Mouse (Mus musculus) hindbrain, embryonic 12.5 days (tissue): ENCODE results near the gene Qtrt2. TPM values are rescaled to one million over a fixed set of nuclear protein-coding genes. Genes with fewer than 3 reads are reported as not detected.

Source experiments
- ATAC-seq: fragments of 200-750 bp; cut with Nextera tagmentation; 2 replicates; pipeline ENCODE4 v1.8.0; 2017; ENCODE audit warnings: moderate TSS enrichment; ENCODE audit not compliant: low FRiP score
- H3K27ac ChIP-seq: fragments of 300-500 bp; sonication (generic); 2 replicates; pipeline ENCODE4 v1.5.1; 2016; ENCODE audit warnings: mild to moderate bottlenecking
- H3K27me3 ChIP-seq: fragments of 300-500 bp; sonication (generic); 2 replicates; pipeline ENCODE4 v1.6.1; 2016; ENCODE audit warnings: mild to moderate bottlenecking
- H3K36me3 ChIP-seq: fragments of 300-500 bp; sonication (generic); 2 replicates; pipeline ENCODE4 v1.6.1; 2016; ENCODE audit warnings: mild to moderate bottlenecking
- H3K4me1 ChIP-seq: fragments of 300-500 bp; sonication (generic); 2 replicates; pipeline ENCODE4 v1.6.1; 2016
- H3K4me2 ChIP-seq: fragments of 300-500 bp; sonication (generic); replicated peaks from 2 replicates; pipeline ENCODE4 v1.6.1; 2016; ENCODE audit warnings: mild to moderate bottlenecking
- H3K4me3 ChIP-seq: fragments of 300-500 bp; sonication (generic); 2 replicates; pipeline ENCODE4 v1.5.1; 2016; ENCODE audit warnings: mild to moderate bottlenecking
- H3K9ac ChIP-seq: fragments of 300-500 bp; sonication (generic); 2 replicates; pipeline ENCODE4 v1.6.1; 2016; ENCODE audit warnings: mild to moderate bottlenecking, moderate library complexity
- H3K9me3 ChIP-seq: fragments of 300-500 bp; sonication (generic); replicated peaks from 2 replicates; pipeline ENCODE4 v1.6.1; 2016; ENCODE audit warnings: mild to moderate bottlenecking
- WGBS: fragments of 180-500 bp; shearing (Covaris S2); methylation state at CpG from one replicate; pipeline ENCODE4 v1.1.7; 2016; 5-methylcytosine and 5-hydroxymethylcytosine counted together
- polyA plus RNA-seq: library from polyadenylated mRNA; unstranded; fragments of >200 nt; fragmentation: Nextera tagmentation; extraction: Ambion mirVana; gene quantifications from 2 replicates; pipeline ENCODE4 v1.2.1, GENCODE M21; 2016

Qtrt2 gene
- polyA plus RNA-seq, 1 experiment from 2014 or later: 29.8 TPM

DNA sequence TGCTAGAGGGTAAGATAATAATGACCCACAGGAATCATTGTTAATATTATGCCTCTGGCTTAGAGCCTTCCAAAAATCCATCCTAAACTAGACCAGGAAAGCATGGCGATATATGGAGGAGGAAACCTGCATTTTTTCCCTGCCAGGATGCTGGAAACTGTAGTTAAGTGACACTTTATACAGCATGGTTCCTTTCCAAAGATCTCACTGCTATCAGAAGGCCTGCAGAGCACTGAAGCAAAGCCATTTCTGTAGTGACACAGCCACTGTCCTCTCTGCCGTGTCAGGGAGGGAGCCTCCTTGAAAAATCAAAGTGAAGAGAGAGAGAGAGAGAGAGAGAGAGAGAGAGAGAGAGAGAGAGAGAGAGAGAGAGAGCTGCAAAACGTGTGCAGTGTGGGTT, 4.0 kb downstream of the Qtrt2 start:
- ATAC-seq: no peak
- Histone ChIP-seq H3K9ac (no peak overlapping the region), H3K36me3 (0 out of 2 replicates have a peak, but pooled peaks cover 4% of the 10 kb centered on the region), H3K9me3 (no peaks in the 10 kb centered on the region), H3K4me3 (no peak overlapping the region), H3K4me1 (no peaks in the 10 kb centered on the region), H3K27me3 (no peaks in the 10 kb centered on the region), H3K27ac (no peak overlapping the region), H3K4me2 (no peak overlapping the region)
- WGBS: 69% methylated on average over 3 of the region's 3 CpGs

- no peak overlapping the region for H3K9ac ChIP-seq
- H3K4me3 ChIP-seq: no peak overlapping the region
- no peak overlapping the region for H3K4me2 ChIP-seq
- no peaks in the 10 kb centered on the region for H3K9me3 ChIP-seq
- 0 out of 2 replicates have a peak, but pooled peaks cover 4% of the 10 kb centered on the region for H3K36me3 ChIP-seq
- ATAC-seq: no peak
- 70% methylated on average over 2 of the region's 2 CpGs for WGBS
- H3K27me3 ChIP-seq: no peaks in the 10 kb centered on the region
- H3K4me1 ChIP-seq: no peaks in the 10 kb centered on the region
- no peak overlapping the region for H3K27ac ChIP-seq
Measured at GRCm38 (mm10) chr16:43922024-43922423, 4.6 kb downstream of the Qtrt2 start.

DNA sequence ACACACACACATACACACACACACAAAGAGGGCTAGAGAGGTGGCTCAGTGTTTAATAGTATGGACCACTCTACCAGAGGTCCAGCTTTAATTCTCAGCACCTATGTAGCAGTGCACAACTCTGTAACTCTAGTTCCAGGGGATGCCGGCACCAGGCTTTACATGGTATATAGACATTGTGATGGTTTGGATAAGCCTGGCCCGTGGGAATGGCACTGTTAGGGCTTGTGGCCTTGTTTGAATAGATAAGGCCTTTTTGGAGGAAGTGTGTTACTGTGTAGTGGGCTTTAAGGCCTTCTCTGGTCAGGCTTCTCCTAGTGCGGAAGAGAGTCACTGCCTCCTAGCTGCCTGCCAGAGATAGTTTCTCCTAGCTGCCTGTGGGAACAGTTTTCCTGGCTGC, 7.7 kb downstream of the Qtrt2 start:
- Histone ChIP-seq H3K4me1 (no peaks in the 10 kb centered on the region), H3K36me3 (0 out of 2 replicates have a peak, but pooled peaks cover 6% of the 10 kb centered on the region), H3K9me3 (no peaks in the 10 kb centered on the region), H3K27ac (no peak overlapping the region), H3K4me2 (no peak overlapping the region), H3K4me3 (no peak overlapping the region), H3K9ac (no peak overlapping the region), H3K27me3 (no peaks in the 10 kb centered on the region)
- 95% methylated on average over 3 of the region's 3 CpGs for WGBS
- no peak for ATAC-seq

GRCm38 (mm10) chr16:43908881-43909280, 17.7 kb downstream of the Qtrt2 start:
- Histone ChIP-seq H3K4me1 (no peaks in the 10 kb centered on the region), H3K27ac (no peak overlapping the region), H3K9me3 (no peaks in the 10 kb centered on the region), H3K36me3 (peaks cover 17% of the 10 kb centered on the region), H3K9ac (no peak overlapping the region), H3K4me2 (no peak overlapping the region), H3K4me3 (no peak overlapping the region), H3K27me3 (no peaks in the 10 kb centered on the region)
- no peak for ATAC-seq
- WGBS: 88% methylated on average over 2 of the region's 2 CpGs

DNA sequence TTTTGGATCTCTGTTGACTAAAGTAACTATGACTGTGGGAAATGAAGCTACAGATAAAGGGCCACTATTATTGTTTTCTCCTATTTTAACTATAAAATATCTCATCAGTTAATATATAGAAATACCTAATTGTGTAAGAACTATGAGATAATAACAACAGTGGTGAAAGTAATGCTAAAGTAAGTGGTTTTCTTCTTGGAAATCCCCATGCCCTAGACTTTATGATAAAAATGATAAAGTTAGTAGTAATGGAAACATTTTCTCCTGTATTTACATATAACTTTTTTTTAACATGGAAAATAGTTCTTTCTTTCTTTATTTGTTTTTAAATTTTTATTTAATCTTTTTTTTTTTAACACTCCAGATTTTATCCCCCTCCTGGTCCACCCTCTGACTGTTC, 26.0 kb downstream of the Qtrt2 start:
- no peak overlapping the region for H3K27ac ChIP-seq
- no peaks in the 10 kb centered on the region for H3K36me3 ChIP-seq
- no peaks in the 10 kb centered on the region for H3K27me3 ChIP-seq
- ATAC-seq: no peak
- H3K4me1 ChIP-seq: no peaks in the 10 kb centered on the region
- H3K4me2 ChIP-seq: no peak overlapping the region
- H3K4me3 ChIP-seq: no peak overlapping the region
- H3K9me3 ChIP-seq: no peaks in the 10 kb centered on the region
- no peak overlapping the region for H3K9ac ChIP-seq

- WGBS: 90% methylated on average over 4 of the region's 4 CpGs
- H3K4me1 ChIP-seq: no peaks in the 10 kb centered on the region
Measured at GRCm38 (mm10) chr16:43900138-43900537, 26.5 kb downstream of the Qtrt2 start.

DNA sequence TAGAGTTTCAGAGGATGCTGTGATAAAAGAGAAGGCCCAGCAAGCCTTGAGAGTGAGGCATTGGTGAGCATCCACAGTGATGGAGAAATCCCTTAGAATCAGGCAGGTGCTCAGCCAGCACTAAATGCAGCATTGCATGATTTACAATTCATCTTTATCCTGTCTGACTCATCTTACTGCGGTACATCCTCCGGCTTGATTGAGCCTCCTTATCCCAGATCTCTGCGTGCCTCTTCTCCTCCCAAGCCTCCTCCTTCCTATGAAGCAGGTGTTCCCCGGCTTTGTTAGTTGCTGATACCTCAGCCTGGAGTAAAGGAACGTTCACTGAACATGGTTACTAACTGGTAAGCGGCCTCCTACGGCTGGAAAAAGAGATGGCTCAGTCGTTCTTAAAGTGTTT, 32.1 kb downstream of the Qtrt2 start:
- WGBS: 88% methylated on average over 8 of the region's 8 CpGs
- Histone ChIP-seq H3K27me3 (no peaks in the 10 kb centered on the region), H3K9me3 (no peaks in the 10 kb centered on the region), H3K36me3 (no peaks in the 10 kb centered on the region), H3K4me2 (no peak overlapping the region), H3K9ac (no peak overlapping the region), H3K27ac (no peak overlapping the region), H3K4me3 (no peak overlapping the region), H3K4me1 (peaks cover 5% of the 10 kb centered on the region)
- ATAC-seq: no peak

More at GRCm38 (mm10) chr16:43900138-43900537, 26.5 kb downstream of the Qtrt2 start:
- Histone ChIP-seq H3K9ac (no peak overlapping the region), H3K36me3 (no peaks in the 10 kb centered on the region), H3K4me3 (no peak overlapping the region), H3K4me2 (no peak overlapping the region), H3K27ac (no peak overlapping the region), H3K9me3 (no peaks in the 10 kb centered on the region), H3K27me3 (no peaks in the 10 kb centered on the region)
- ATAC-seq: no peak

GRCm38 (mm10) chr16:43890747-43891336, 35.8 kb downstream of the Qtrt2 start:
- Histone ChIP-seq H3K4me3 (peak overlapping the region; percentile 68; the same call in 1 of the 2 replicates), H3K27ac (no peak overlapping the region), H3K4me1 (peaks cover 15% of the 10 kb centered on the region), H3K36me3 (no peaks in the 10 kb centered on the region), H3K9me3 (no peaks in the 10 kb centered on the region), H3K27me3 (no peaks in the 10 kb centered on the region), H3K4me2 (peak overlapping the region; percentile 65), H3K9ac (peak overlapping the region; percentile 91; the same call in 1 of the 2 replicates)
- WGBS: 83% methylated on average over 4 of the region's 4 CpGs
- no peak for ATAC-seq

GRCm38 (mm10) chr16:43890005-43890336, 36.6 kb downstream of the Qtrt2 start:
- peak overlapping the region; percentile 65 for H3K4me2 ChIP-seq
- H3K9ac ChIP-seq: peak overlapping the region; percentile 91
- WGBS: 2% methylated on average over 9 of the region's 9 CpGs
- ATAC-seq: peak; percentile 97
- no peaks in the 10 kb centered on the region for H3K9me3 ChIP-seq
- no peaks in the 10 kb centered on the region for H3K36me3 ChIP-seq
- H3K4me3 ChIP-seq: peak overlapping the region; percentile 68
- H3K4me1 ChIP-seq: peaks cover 15% of the 10 kb centered on the region
- peak overlapping the region; percentile 67 for H3K27ac ChIP-seq
- H3K27me3 ChIP-seq: no peaks in the 10 kb centered on the region

DNA sequence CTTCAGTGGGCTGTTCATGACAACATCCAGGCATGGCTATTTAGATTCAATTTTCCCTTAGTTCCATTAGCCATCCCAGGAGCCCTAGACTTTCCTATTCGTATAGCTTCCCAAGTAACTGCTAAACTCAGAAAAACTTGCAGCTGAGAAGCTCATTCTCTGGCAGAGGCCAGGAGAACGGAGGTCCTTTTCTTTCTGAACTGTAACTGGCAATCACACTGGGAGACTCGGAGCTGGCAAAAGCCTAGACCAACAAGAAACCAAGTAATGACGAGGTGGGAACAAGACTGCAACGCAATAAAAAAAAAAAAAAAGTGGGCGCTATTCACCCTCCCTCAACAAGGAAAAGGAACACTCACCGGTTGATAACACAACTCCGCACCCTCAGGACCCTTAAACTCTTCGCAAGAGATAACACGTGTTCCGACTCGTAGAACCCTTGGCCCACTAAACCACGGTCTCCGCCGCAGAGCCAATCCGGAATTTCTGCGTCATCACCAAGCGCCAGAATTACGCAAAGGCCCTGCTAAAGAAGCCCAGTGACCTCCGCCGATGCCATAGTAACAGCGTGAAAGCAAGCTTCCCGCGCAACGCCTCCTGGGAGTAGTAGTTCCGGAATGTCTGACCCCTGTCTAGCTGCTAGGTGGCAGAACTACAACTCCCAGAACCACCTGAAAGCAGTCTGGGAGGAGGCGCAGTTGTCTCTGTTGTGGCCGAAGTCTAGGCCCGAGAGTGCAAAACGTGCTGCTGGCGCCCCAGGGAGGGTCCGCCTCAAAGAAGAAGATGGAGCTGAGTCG, 37.2 kb downstream of the Qtrt2 start, which contains the start of gene Ccdc191:
TSS of gene Ccdc191 (plus strand) at position 593 of the 797 bp plus-strand sequence.
- under 1% methylated on average over 33 of the region's 33 CpGs for WGBS
- peak within 1 kb of the TSS; percentile 68 for H3K4me3 ChIP-seq
- peak; percentile 100 for ATAC-seq
- peak within 1 kb of the TSS; percentile 90 for H3K4me2 ChIP-seq
- H3K36me3 ChIP-seq: no peaks in the 10 kb centered on the region
- peak within 1 kb of the TSS; percentile 67 for H3K27ac ChIP-seq
- peak within 1 kb of the TSS; percentile 91 for H3K9ac ChIP-seq
- no peaks in the 10 kb centered on the region for H3K27me3 ChIP-seq
- peaks cover 15% of the 10 kb centered on the region for H3K4me1 ChIP-seq
- no peaks in the 10 kb centered on the region for H3K9me3 ChIP-seq

DNA sequence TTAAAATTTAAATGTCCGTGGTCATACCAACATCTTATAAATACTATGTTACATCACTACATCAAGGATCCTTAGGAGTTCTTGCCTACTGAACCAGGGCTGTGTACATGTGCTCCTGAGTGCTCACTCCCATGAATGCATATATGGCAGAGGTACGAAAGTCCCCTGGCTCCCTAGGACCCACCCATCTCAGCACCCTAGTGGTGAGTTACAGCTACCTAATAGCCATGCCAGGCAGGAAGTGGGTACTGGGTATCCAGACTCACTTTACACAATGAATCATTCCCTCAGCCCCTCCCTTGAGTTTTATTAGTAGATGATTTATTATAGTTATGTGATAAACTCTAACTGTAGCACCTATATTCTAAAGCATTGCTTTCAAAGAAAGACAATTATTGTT, 44.3 kb downstream of the Qtrt2 start:
- Histone ChIP-seq H3K27ac (no peak overlapping the region), H3K36me3 (peaks cover 15% of the 10 kb centered on the region), H3K4me2 (no peak overlapping the region), H3K9ac (no peak overlapping the region), H3K9me3 (no peaks in the 10 kb centered on the region), H3K4me1 (no peaks in the 10 kb centered on the region), H3K4me3 (no peak overlapping the region), H3K27me3 (no peaks in the 10 kb centered on the region)
- no peak; the same call in 1 of the 2 replicates for ATAC-seq
- 88% methylated on average over 2 of the region's 2 CpGs for WGBS

- Histone ChIP-seq H3K4me2 (no peak overlapping the region), H3K27me3 (no peaks in the 10 kb centered on the region), H3K4me3 (no peak overlapping the region), H3K36me3 (peaks cover 15% of the 10 kb centered on the region), H3K4me1 (no peaks in the 10 kb centered on the region), H3K9ac (no peak overlapping the region), H3K9me3 (no peaks in the 10 kb centered on the region), H3K27ac (no peak overlapping the region)
- 70% methylated on average over 3 of the region's 3 CpGs for WGBS
- no peak for ATAC-seq
Measured at GRCm38 (mm10) chr16:43881636-43882035, 45.0 kb downstream of the Qtrt2 start.

- ATAC-seq: no peak
- Histone ChIP-seq H3K4me3 (no peak overlapping the region), H3K9me3 (no peaks in the 10 kb centered on the region), H3K36me3 (peaks cover 31% of the 10 kb centered on the region), H3K27me3 (no peaks in the 10 kb centered on the region), H3K4me1 (no peaks in the 10 kb centered on the region), H3K27ac (no peak overlapping the region), H3K4me2 (no peak overlapping the region), H3K9ac (no peak overlapping the region)
- 90% methylated on average over 6 of the region's 6 CpGs for WGBS
Measured at GRCm38 (mm10) chr16:43879769-43880168, 46.8 kb downstream of the Qtrt2 start.
